Mouse (Mus musculus) spleen, adult 2 months (tissue): Measurements from ENCODE around the gene Trim25.

Experiments
- CTCF ChIP-seq: fragments of 200-500 bp; IDR thresholded peaks from 2 replicates; pipeline ENCODE4 v1.5.1; 2011; ENCODE audit warnings: mild to moderate bottlenecking, inconsistent platforms; ENCODE audit not compliant: insufficient read depth, insufficient read length, insufficient replicate concordance; ENCODE audit errors: extremely low read depth
- POLR2A ChIP-seq: fragments of 200-500 bp; IDR thresholded peaks from 2 replicates; pipeline ENCODE4 v1.6.1; 2011; ENCODE audit warnings: low read depth, low read length, inconsistent platforms

GRCm38 (mm10) chr11:89031189-89031588, 32.0 kb downstream of the Trim25 start:
- no peak for TF ChIP-seq POLR2A
- TF ChIP-seq CTCF, result no peak
